In genomic region chr11:17306007-17306891, GRCm38 (mm10) we compare ENCODE assay signal across 8 mouse cellular contexts. TPM values are rescaled to one million over a fixed set of nuclear protein-coding genes. Genes with fewer than 3 reads are reported as not detected.
DNase-seq lines count a peak whose midpoint lies in the region; ATAC-seq lines count a peak whose summit lies in the region.

No protein-coding gene starts in this region.

- no peaks in the 10 kb centered on the region for H3K9me3 ChIP-seq in embryonic facial prominence, embryonic 14.5 days (ENCODE audit: control insufficient read depth, low read length)
- H3K9me3 ChIP-seq in embryonic facial prominence, embryonic 10.5 days: no peaks in the 10 kb centered on the region
- H3K9me3 ChIP-seq in midbrain, embryonic 15.5 days: no peaks in the 10 kb centered on the region
- H3K9me3 ChIP-seq in intestine, embryonic 16.5 days (ENCODE audit: control insufficient read depth, low read length): no peaks in the 10 kb centered on the region

- peak; percentile 56 for DNase-seq in embryonic facial prominence, embryonic 14.5 days (ENCODE audit: low spot score)
- DNase-seq in embryonic facial prominence, embryonic 10.5 days (ENCODE audit: low spot score): no peak
- peak; percentile 36 for DNase-seq in adrenal gland, adult 8-10 months
- peak; percentile 69 for DNase-seq in layer of hippocampus, adult 8-10 months (ENCODE audit: low spot score in 2 of 2)
- no peak for DNase-seq in liver

- H3K27me3 ChIP-seq in embryonic facial prominence, embryonic 14.5 days (replicated peaks; ENCODE audit: control insufficient read depth, insufficient read depth, low read length): no peaks in the 10 kb centered on the region
- no peaks in the 10 kb centered on the region for H3K27me3 ChIP-seq in embryonic facial prominence, embryonic 10.5 days (replicated peaks; ENCODE audit: low read depth, poor library complexity, severe bottlenecking)
- H3K27me3 ChIP-seq in midbrain, embryonic 15.5 days (replicated peaks): no peaks in the 10 kb centered on the region
- no peaks in the 10 kb centered on the region for H3K27me3 ChIP-seq in intestine, embryonic 16.5 days (replicated peaks; ENCODE audit: control insufficient read depth, insufficient read depth, low read length)

- H3K9ac ChIP-seq in embryonic facial prominence, embryonic 14.5 days (ENCODE audit: low read depth, low read length): no peak overlapping the region
- H3K9ac ChIP-seq in midbrain, embryonic 15.5 days: no peak overlapping the region
- no peak overlapping the region for H3K9ac ChIP-seq in intestine, embryonic 16.5 days (ENCODE audit: low read depth, low read length)

- H3K4me1 ChIP-seq in embryonic facial prominence, embryonic 14.5 days (ENCODE audit: control insufficient read depth, insufficient read depth, low read length): no peaks in the 10 kb centered on the region
- no peaks in the 10 kb centered on the region for H3K4me1 ChIP-seq in embryonic facial prominence, embryonic 10.5 days
- no peaks in the 10 kb centered on the region for H3K4me1 ChIP-seq in midbrain, embryonic 15.5 days
- H3K4me1 ChIP-seq in intestine, embryonic 16.5 days (ENCODE audit: control insufficient read depth, insufficient read depth, low read length): no peaks in the 10 kb centered on the region

- no peak overlapping the region for H3K4me2 ChIP-seq in embryonic facial prominence, embryonic 14.5 days (ENCODE audit: low read depth, low read length)
- no peak overlapping the region for H3K4me2 ChIP-seq in midbrain, embryonic 15.5 days
- no peak overlapping the region for H3K4me2 ChIP-seq in intestine, embryonic 16.5 days (ENCODE audit: low read depth, low read length)

- H3K4me3 ChIP-seq in embryonic facial prominence, embryonic 14.5 days (ENCODE audit: low read depth, low read length): no peak overlapping the region
- no peak overlapping the region for H3K4me3 ChIP-seq in embryonic facial prominence, embryonic 10.5 days
- H3K4me3 ChIP-seq in midbrain, embryonic 15.5 days: no peak overlapping the region
- H3K4me3 ChIP-seq in intestine, embryonic 16.5 days (ENCODE audit: low read length): no peak overlapping the region

- no peak overlapping the region for H3K27ac ChIP-seq in embryonic facial prominence, embryonic 14.5 days (replicated peaks; ENCODE audit: low read depth, low read length)
- H3K27ac ChIP-seq in embryonic facial prominence, embryonic 10.5 days (replicated peaks): no peak overlapping the region
- no peak overlapping the region for H3K27ac ChIP-seq in midbrain, embryonic 15.5 days
- no peak overlapping the region for H3K27ac ChIP-seq in intestine, embryonic 16.5 days (ENCODE audit: low read length)

- H3K36me3 ChIP-seq in embryonic facial prominence, embryonic 14.5 days (ENCODE audit: control insufficient read depth, insufficient read depth, low read length): no peaks in the 10 kb centered on the region
- no peaks in the 10 kb centered on the region for H3K36me3 ChIP-seq in embryonic facial prominence, embryonic 10.5 days (replicated peaks)
- H3K36me3 ChIP-seq in midbrain, embryonic 15.5 days (replicated peaks): no peaks in the 10 kb centered on the region
- H3K36me3 ChIP-seq in intestine, embryonic 16.5 days (ENCODE audit: control insufficient read depth, insufficient read depth, low read length): no peaks in the 10 kb centered on the region

- 0 out of 2 replicates have a peak, but pooled peaks have one; percentile 44 for ATAC-seq in embryonic facial prominence, embryonic 14.5 days (ENCODE audit: low read depth)
- ATAC-seq in frontal cortex, adult (ENCODE audit: low TSS enrichment): peak; percentile 97
- peak; percentile 91 for ATAC-seq in midbrain, embryonic 15.5 days (replicated peaks)
- no peak for ATAC-seq in intestine, embryonic 16.5 days

- WGBS in embryonic facial prominence, embryonic 14.5 days: 67% methylated on average over 8 of the region's 8 CpGs
- WGBS in embryonic facial prominence, embryonic 10.5 days: 76% methylated on average over 8 of the region's 8 CpGs
- WGBS in midbrain, embryonic 15.5 days: 63% methylated on average over 8 of the region's 8 CpGs
- WGBS in intestine, embryonic 16.5 days: 64% methylated on average over 8 of the region's 8 CpGs

RNA-seq across cellular contexts. Expression of gene C1d, which starts 48.9 kb away (rescaled TPM):
- polyA plus RNA-seq in embryonic facial prominence, embryonic 14.5 days (2014; fragmentation: Nextera tagmentation; extraction: Ambion mirVana): 105 and 112 TPM in 2 replicates
- 110 and 113 TPM in 2 replicates for polyA plus RNA-seq in embryonic facial prominence, embryonic 10.5 days (2016; fragmentation: Nextera tagmentation; extraction: Ambion mirVana)
- total RNA-seq in adrenal gland, adult 8-10 months (2022): 10 to 100 TPM; 56.4 to 68.5 (median 63.4) TPM
- 10 to 100 TPM; 43.7 to 50.3 (median 46.1) TPM for total RNA-seq in layer of hippocampus, adult 8-10 months (2022)
- polyA plus RNA-seq in midbrain, embryonic 15.5 days (2015; fragmentation: Nextera tagmentation; extraction: Ambion mirVana): 143 and 148 TPM in 2 replicates
- 104 and 105 TPM in 2 replicates for polyA plus RNA-seq in intestine, embryonic 16.5 days (2015; fragmentation: Nextera tagmentation; extraction: Ambion mirVana)

Comparison
In these comparisons a context has a peak if more than half of its experiments do, and no peak if none do; other contexts are left out.
1. DNase-seq: peak in embryonic facial prominence, embryonic 14.5 days (single experiment), adrenal gland, adult 8-10 months (single experiment) and layer of hippocampus, adult 8-10 months (2 of 2); none in embryonic facial prominence, embryonic 10.5 days (single experiment) and liver (single experiment).